ENCODE assay signal across 10 mouse cellular contexts in genomic region chr11:33145201-33146142, GRCm38 (mm10). TPM values are rescaled to one million over a fixed set of nuclear protein-coding genes. Genes with fewer than 3 reads are reported as not detected.
DNase-seq lines count a peak whose midpoint lies in the region; ATAC-seq lines count a peak whose summit lies in the region.
"Had no signal": no experiment of that assay in that cellular context is flagged by ENCODE, and none has a peak within 500 bp of the region (broad histone marks: within the 10 kb centered on the region; RNA-seq: fewer than 3 reads in every experiment).

No protein-coding gene starts in this region.

- H3K4me3 ChIP-seq in lung, embryonic 16.5 days (ENCODE audit: low read length) = peak overlapping the region; percentile 62
- H3K4me3 ChIP-seq in hindbrain, embryonic 15.5 days = peak overlapping the region; percentile 69
- 0 out of 2 replicates have a peak overlapping the region, but pooled peaks have one; percentile 63 for H3K4me3 ChIP-seq in neural tube, embryonic 12.5 days
- no peak overlapping the region for H3K4me3 ChIP-seq in liver, embryonic 12.5 days

- 17% methylated on average over 7 of the region's 7 CpGs for WGBS in lung, embryonic 16.5 days
- 19% methylated on average over 7 of the region's 7 CpGs for WGBS in hindbrain, embryonic 15.5 days
- WGBS in neural tube, embryonic 12.5 days = 13% methylated on average over 7 of the region's 7 CpGs
- 33% methylated on average over 7 of the region's 7 CpGs for WGBS in liver, embryonic 12.5 days (ENCODE audit: insufficient replicate concordance)

- peak overlapping the region; percentile 92 for H3K4me2 ChIP-seq in lung, embryonic 16.5 days (ENCODE audit: low read depth, low read length)
- H3K4me2 ChIP-seq in hindbrain, embryonic 15.5 days = peak overlapping the region; percentile 92
- H3K4me2 ChIP-seq in neural tube, embryonic 12.5 days (replicated peaks) = peak overlapping the region; percentile 90
- no peak overlapping the region for H3K4me2 ChIP-seq in liver, embryonic 12.5 days

- peaks cover 3% of the 10 kb centered on the region for H3K36me3 ChIP-seq in lung, embryonic 16.5 days (ENCODE audit: control insufficient read depth, insufficient read depth, low read length)
- H3K36me3 ChIP-seq in hindbrain, embryonic 15.5 days = peaks cover 14% of the 10 kb centered on the region
- H3K36me3 ChIP-seq in neural tube, embryonic 12.5 days = peaks cover 7% of the 10 kb centered on the region; the same call in 1 of the 2 replicates
- H3K36me3 ChIP-seq in liver, embryonic 12.5 days = peaks cover 13% of the 10 kb centered on the region

- H3K4me1 ChIP-seq in lung, embryonic 16.5 days (replicated peaks; ENCODE audit: control insufficient read depth, insufficient read depth, low read length) = peaks cover 40% of the 10 kb centered on the region
- H3K4me1 ChIP-seq in hindbrain, embryonic 15.5 days (replicated peaks) = peaks cover 35% of the 10 kb centered on the region
- peaks cover 29% of the 10 kb centered on the region for H3K4me1 ChIP-seq in neural tube, embryonic 12.5 days
- H3K4me1 ChIP-seq in liver, embryonic 12.5 days = peaks cover 18% of the 10 kb centered on the region

- H3K9ac ChIP-seq in lung, embryonic 16.5 days (ENCODE audit: low read length) = 0 out of 2 replicates have a peak overlapping the region, but pooled peaks have one; percentile 14
- no peak overlapping the region for H3K9ac ChIP-seq in hindbrain, embryonic 15.5 days
- H3K9ac ChIP-seq in neural tube, embryonic 12.5 days = no peak overlapping the region; the same call in 1 of the 2 replicates
- H3K9ac ChIP-seq in liver, embryonic 12.5 days = no peak overlapping the region

- no peak overlapping the region for H3K27ac ChIP-seq in lung, embryonic 16.5 days (ENCODE audit: low read length)
- 0 out of 2 replicates have a peak overlapping the region, but pooled peaks have one; percentile 26 for H3K27ac ChIP-seq in hindbrain, embryonic 15.5 days (replicated peaks)
- no peak overlapping the region for H3K27ac ChIP-seq in neural tube, embryonic 12.5 days
- H3K27ac ChIP-seq in liver, embryonic 12.5 days = no peak overlapping the region

- H3K27me3 ChIP-seq in lung, embryonic 16.5 days (ENCODE audit: control insufficient read depth, insufficient read depth, low read depth, low read length) = peaks cover 19% of the 10 kb centered on the region
- H3K27me3 ChIP-seq in hindbrain, embryonic 15.5 days = no peaks in the 10 kb centered on the region
- H3K27me3 ChIP-seq in neural tube, embryonic 12.5 days (replicated peaks) = peaks cover 31% of the 10 kb centered on the region
- peaks cover 84% of the 10 kb centered on the region for H3K27me3 ChIP-seq in liver, embryonic 12.5 days (replicated peaks)

- no peaks in the 10 kb centered on the region for H3K9me3 ChIP-seq in lung, embryonic 16.5 days (ENCODE audit: control insufficient read depth, low read length)
- H3K9me3 ChIP-seq in hindbrain, embryonic 15.5 days = no peaks in the 10 kb centered on the region
- H3K9me3 ChIP-seq in neural tube, embryonic 12.5 days = no peaks in the 10 kb centered on the region
- H3K9me3 ChIP-seq in liver, embryonic 12.5 days (replicated peaks) = no peaks in the 10 kb centered on the region

- peak; percentile 18 for DNase-seq in cerebellum, adult 8-10 months
- DNase-seq in cerebellum, adult 11 months = no peak
- no peak for DNase-seq in lung, postnatal 36 days
- DNase-seq in adipocyte (ENCODE audit: low spot score) = no peak
- DNase-seq: thymus, adult 18-20 months had no signal

- ATAC-seq in lung, embryonic 16.5 days (ENCODE audit: low read depth) = no peak
- no peak for ATAC-seq in hindbrain, embryonic 15.5 days (ENCODE audit: low FRiP score, low read depth)
- no peak for ATAC-seq in neural tube, embryonic 12.5 days (ENCODE audit: low FRiP score, low read depth)
- no peak for ATAC-seq in liver, embryonic 12.5 days

RNA-seq across cellular contexts. Expression of gene Fgf18, which starts 1.7 kb away (rescaled TPM):
- 10.8 and 11.3 TPM in 2 replicates for polyA plus RNA-seq in lung, embryonic 16.5 days (2015; fragmentation: Nextera tagmentation; extraction: Ambion mirVana)
- polyA plus RNA-seq in hindbrain, embryonic 15.5 days (2015; fragmentation: Nextera tagmentation; extraction: Ambion mirVana) = 7.1 and 7.4 TPM in 2 replicates
- polyA plus RNA-seq in neural tube, embryonic 12.5 days (2016; fragmentation: Nextera tagmentation; extraction: Ambion mirVana) = 9.2 and 12.9 TPM in 2 replicates
- 0.44 and 0.60 TPM in 2 replicates for polyA plus RNA-seq in liver, embryonic 12.5 days (2016; fragmentation: Nextera tagmentation; extraction: Ambion mirVana)

RNA-seq across cellular contexts. Expression of gene Npm1, which starts 17.5 kb away (rescaled TPM):
- polyA plus RNA-seq in lung, embryonic 16.5 days (2015; fragmentation: Nextera tagmentation; extraction: Ambion mirVana) = 736 and 786 TPM in 2 replicates
- 377 and 402 TPM in 2 replicates for polyA plus RNA-seq in hindbrain, embryonic 15.5 days (2015; fragmentation: Nextera tagmentation; extraction: Ambion mirVana)
- 614 and 622 TPM in 2 replicates for polyA plus RNA-seq in neural tube, embryonic 12.5 days (2016; fragmentation: Nextera tagmentation; extraction: Ambion mirVana)
- polyA plus RNA-seq in liver, embryonic 12.5 days (2016; fragmentation: Nextera tagmentation; extraction: Ambion mirVana) = 966 and 967 TPM in 2 replicates

RNA-seq across cellular contexts. Expression of gene Tlx3, which starts 57.9 kb away (rescaled TPM):
- not detected in 2 replicates for polyA plus RNA-seq in lung, embryonic 16.5 days (2015; fragmentation: Nextera tagmentation; extraction: Ambion mirVana)
- polyA plus RNA-seq in hindbrain, embryonic 15.5 days (2015; fragmentation: Nextera tagmentation; extraction: Ambion mirVana) = 15.0 and 18.1 TPM in 2 replicates
- polyA plus RNA-seq in neural tube, embryonic 12.5 days (2016; fragmentation: Nextera tagmentation; extraction: Ambion mirVana) = 64.6 and 83.5 TPM in 2 replicates
- polyA plus RNA-seq in liver, embryonic 12.5 days (2016; fragmentation: Nextera tagmentation; extraction: Ambion mirVana) = not detected in 2 replicates
- polyA plus RNA-seq: cortical plate, adult 2 months had no signal

Comparison
In these comparisons a context has a peak if more than half of its experiments do, and no peak if none do; other contexts are left out.
1. RNA of gene Tlx3, which starts 57.9 kb away (polyA plus RNA-seq): 64.6 to 83.5 TPM in neural tube, embryonic 12.5 days and 15.0 to 18.1 TPM in hindbrain, embryonic 15.5 days; not detected in lung, embryonic 16.5 days and not detected in liver, embryonic 12.5 days; every median in the first group is over 10 times any median in the second.